Mouse (Mus musculus) bone marrow, adult 2 months (tissue): Measurements from ENCODE around the gene Spata13.

Source experiments
- CTCF ChIP-seq: fragments of 200-500 bp; IDR thresholded peaks from 2 replicates; pipeline ENCODE4 v1.5.1; 2011; ENCODE audit warnings: low read length, control low read depth; ENCODE audit not compliant: control insufficient read depth, insufficient read depth
- POLR2A ChIP-seq: fragments of 200-500 bp; IDR thresholded peaks from 2 replicates; pipeline ENCODE4 v1.6.1; 2011; ENCODE audit warnings: low read depth, mild to moderate bottlenecking, control low read depth, low read length, borderline replicate concordance; ENCODE audit not compliant: control insufficient read depth

DNA sequence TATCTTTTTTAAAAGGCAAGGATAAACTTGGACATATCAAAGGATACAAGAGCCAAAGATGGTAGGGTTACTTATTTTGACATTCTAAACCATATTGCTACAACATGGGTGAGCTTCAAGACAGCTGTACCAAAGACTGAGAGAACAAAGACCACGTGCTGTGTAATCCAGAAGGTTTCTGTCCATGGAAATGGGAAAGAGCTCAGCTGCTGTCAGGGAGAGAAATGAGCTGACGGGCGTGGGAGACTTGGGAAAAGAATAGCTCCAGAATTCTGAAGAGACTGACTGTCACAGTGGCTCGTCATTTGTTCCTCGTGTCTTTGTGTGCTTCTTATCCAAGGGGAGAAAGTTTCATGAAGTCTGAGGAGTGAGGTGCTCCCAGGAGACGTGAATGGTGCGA, 36.4 kb downstream of the Spata13 start:
- TF ChIP-seq CTCF (no peak), POLR2A (no peak)
